Mouse (Mus musculus): ENCODE data around the gene Ndufv1. TPM values are rescaled to one million over a fixed set of nuclear protein-coding genes. Genes with fewer than 3 reads are reported as not detected.
"Not testable (repeated sequence)": the region's sequence is repeated elsewhere in the genome, so short reads cannot be mapped to it uniquely, and the experiment has no call there.

Ndufv1 gene
- polyA plus RNA-seq, 1 experiment from 2014 or later, result 174 TPM

- Histone ChIP-seq H3K27ac (ENCODE audit: low read depth, low read length) (no peak overlapping the region), H3K9me3 (ENCODE audit: control insufficient read depth, low read length) (no peaks in the 10 kb centered on the region), H3K36me3 (ENCODE audit: control insufficient read depth, insufficient read depth, low read length) (no peaks in the 10 kb centered on the region), H3K4me3 (ENCODE audit: low read depth, low read length) (no peak overlapping the region), H3K4me1 (replicated peaks; ENCODE audit: control insufficient read depth, insufficient read depth, low read length) (no peaks in the 10 kb centered on the region), H3K4me2 (ENCODE audit: low read depth, low read length, severe bottlenecking) (no peak overlapping the region), H3K27me3 (ENCODE audit: control insufficient read depth, insufficient read depth, low read length) (no peaks in the 10 kb centered on the region), H3K9ac (ENCODE audit: low read length) (no peak overlapping the region)
- 83% methylated on average over 8 of the region's 8 CpGs for WGBS
- ATAC-seq (replicated peaks; ENCODE audit: low FRiP score) (no peak), DNase-seq (ENCODE audit: low spot score) (no peak)
Measured at GRCm38 (mm10) chr19:4046866-4047254, 34.3 kb upstream of the Ndufv1 start.

GRCm38 (mm10) chr19:4045966-4046865 lies 33.6 kb upstream of the Ndufv1 start, which contains the start of gene Gstp2:
Gstp2 (minus strand) TSS chr19:4046023.
- Histone ChIP-seq H3K27me3 (ENCODE audit: control insufficient read depth, insufficient read depth, low read length) (no peaks in the 10 kb centered on the region), H3K4me1 (replicated peaks; ENCODE audit: control insufficient read depth, insufficient read depth, low read length) (no peaks in the 10 kb centered on the region), H3K36me3 (ENCODE audit: control insufficient read depth, insufficient read depth, low read length) (no peaks in the 10 kb centered on the region), H3K4me2 (ENCODE audit: low read depth, low read length, severe bottlenecking) (no peak within 1 kb of the TSS), H3K27ac (ENCODE audit: low read depth, low read length) (no peak within 1 kb of the TSS), H3K4me3 (ENCODE audit: low read depth, low read length) (no peak within 1 kb of the TSS), H3K9me3 (ENCODE audit: control insufficient read depth, low read length) (no peaks in the 10 kb centered on the region), H3K9ac (ENCODE audit: low read length) (no peak within 1 kb of the TSS)
- ATAC-seq (replicated peaks; ENCODE audit: low FRiP score) (no peak), DNase-seq (ENCODE audit: low spot score) (no peak)
- 63% methylated on average over 16 of the region's 16 CpGs for WGBS

GRCm38 (mm10) chr19:4044109-4044508 lies 31.5 kb upstream of the Ndufv1 start:
- H3K4me2 ChIP-seq (ENCODE audit: low read depth, low read length, severe bottlenecking); H3K36me3 ChIP-seq (ENCODE audit: control insufficient read depth, insufficient read depth, low read length); H3K4me1 ChIP-seq (replicated peaks; ENCODE audit: control insufficient read depth, insufficient read depth, low read length); H3K9ac ChIP-seq (ENCODE audit: low read length); H3K27ac ChIP-seq (ENCODE audit: low read depth, low read length); H3K9me3 ChIP-seq (ENCODE audit: control insufficient read depth, low read length); H3K27me3 ChIP-seq (ENCODE audit: control insufficient read depth, insufficient read depth, low read length); H3K4me3 ChIP-seq (ENCODE audit: low read depth, low read length); DNase-seq (ENCODE audit: low spot score); ATAC-seq (replicated peaks; ENCODE audit: low FRiP score): not testable (repeated sequence)
- WGBS, result 89% methylated on average over 5 of the region's 5 CpGs

DNA sequence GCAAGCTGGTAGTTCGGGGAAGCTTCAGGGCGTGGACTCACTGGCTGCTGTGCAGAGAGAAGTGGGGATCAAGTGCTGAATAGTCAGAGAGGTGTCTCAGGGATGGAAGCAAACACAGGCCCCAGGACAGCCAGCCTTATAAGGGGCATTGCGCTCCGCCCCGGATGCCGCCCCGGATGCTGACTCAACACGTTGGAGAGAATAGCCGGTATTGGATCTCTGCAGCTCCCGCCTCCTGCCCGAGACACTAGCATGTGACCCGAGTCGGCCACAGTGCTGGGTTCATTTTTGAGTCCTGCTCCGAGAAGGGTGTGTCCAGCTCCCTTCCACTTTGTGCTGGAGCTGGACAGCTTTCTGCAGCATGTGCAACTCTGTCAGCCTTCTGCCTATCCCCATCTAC lies 29.5 kb upstream of the Ndufv1 start:
- DNase-seq (ENCODE audit: low spot score) (no peak), ATAC-seq (replicated peaks; ENCODE audit: low FRiP score) (no peak)
- H3K9ac ChIP-seq (ENCODE audit: low read length), result no peak overlapping the region
- H3K4me1 ChIP-seq (replicated peaks; ENCODE audit: control insufficient read depth, insufficient read depth, low read length), result peaks cover 5% of the 10 kb centered on the region
- H3K4me3 ChIP-seq (ENCODE audit: low read depth, low read length), result no peak overlapping the region
- no peak overlapping the region for H3K4me2 ChIP-seq (ENCODE audit: low read depth, low read length, severe bottlenecking)
- WGBS, result 78% methylated on average over 14 of the region's 14 CpGs
- no peak overlapping the region for H3K27ac ChIP-seq (ENCODE audit: low read depth, low read length)
- no peaks in the 10 kb centered on the region for H3K27me3 ChIP-seq (ENCODE audit: control insufficient read depth, insufficient read depth, low read length)
- no peaks in the 10 kb centered on the region for H3K9me3 ChIP-seq (ENCODE audit: control insufficient read depth, low read length)
- no peaks in the 10 kb centered on the region for H3K36me3 ChIP-seq (ENCODE audit: control insufficient read depth, insufficient read depth, low read length)

GRCm38 (mm10) chr19:4041500-4041899 lies 28.9 kb upstream of the Ndufv1 start:
- not testable (repeated sequence) for ATAC-seq (replicated peaks; ENCODE audit: low FRiP score); H3K36me3 ChIP-seq (ENCODE audit: control insufficient read depth, insufficient read depth, low read length)
- 88% methylated on average over 3 of the region's 4 CpGs for WGBS

GRCm38 (mm10) chr19:4040941-4041340 lies 28.3 kb upstream of the Ndufv1 start:
- H3K9ac ChIP-seq (ENCODE audit: low read length); DNase-seq (ENCODE audit: low spot score); H3K4me2 ChIP-seq (ENCODE audit: low read depth, low read length, severe bottlenecking); H3K27ac ChIP-seq (ENCODE audit: low read depth, low read length); ATAC-seq (replicated peaks; ENCODE audit: low FRiP score); H3K4me1 ChIP-seq (replicated peaks; ENCODE audit: control insufficient read depth, insufficient read depth, low read length); H3K9me3 ChIP-seq (ENCODE audit: control insufficient read depth, low read length); H3K4me3 ChIP-seq (ENCODE audit: low read depth, low read length); H3K36me3 ChIP-seq (ENCODE audit: control insufficient read depth, insufficient read depth, low read length); H3K27me3 ChIP-seq (ENCODE audit: control insufficient read depth, insufficient read depth, low read length): not testable (repeated sequence)
- 86% methylated on average over 5 of the region's 5 CpGs for WGBS

More at GRCm38 (mm10) chr19:4041500-4041899, 28.9 kb upstream of the Ndufv1 start:
- H3K4me1 ChIP-seq (replicated peaks; ENCODE audit: control insufficient read depth, insufficient read depth, low read length); H3K9ac ChIP-seq (ENCODE audit: low read length); H3K27ac ChIP-seq (ENCODE audit: low read depth, low read length); H3K4me2 ChIP-seq (ENCODE audit: low read depth, low read length, severe bottlenecking); H3K4me3 ChIP-seq (ENCODE audit: low read depth, low read length); DNase-seq (ENCODE audit: low spot score); H3K27me3 ChIP-seq (ENCODE audit: control insufficient read depth, insufficient read depth, low read length); H3K9me3 ChIP-seq (ENCODE audit: control insufficient read depth, low read length): not testable (repeated sequence)

DNA sequence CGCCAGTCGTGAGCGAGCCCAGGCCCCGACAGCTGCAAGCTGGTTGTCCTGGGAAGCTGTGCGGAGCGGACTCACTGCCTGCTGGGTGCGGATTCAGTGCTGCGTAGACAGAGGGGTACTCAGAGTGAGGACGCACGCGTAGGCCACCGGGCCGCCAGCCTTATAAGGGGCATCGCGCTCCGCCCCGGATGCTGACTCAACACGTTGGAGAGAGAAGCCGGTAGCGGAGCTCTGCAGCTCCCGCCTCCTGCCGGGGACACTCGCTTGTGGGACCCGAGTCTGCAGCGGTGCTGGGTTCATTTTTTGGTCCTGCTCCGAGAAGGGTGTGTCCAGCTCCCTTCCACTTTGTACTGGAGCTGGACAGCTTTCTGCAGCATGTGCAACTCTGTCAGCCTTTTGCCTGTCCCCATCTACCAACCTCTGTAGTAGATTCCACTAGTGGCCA lies 25.2 kb upstream of the Ndufv1 start, which contains the start of gene Gstp1:
TSS of gene Gstp1 (minus strand) at position 198 of the 445 bp plus-strand sequence.
- peak within 1 kb of the TSS; percentile 59 for H3K4me3 ChIP-seq (ENCODE audit: low read depth, low read length)
- peak; percentile 88 for DNase-seq (ENCODE audit: low spot score)
- peaks cover 5% of the 10 kb centered on the region for H3K4me1 ChIP-seq (replicated peaks; ENCODE audit: control insufficient read depth, insufficient read depth, low read length)
- no peaks in the 10 kb centered on the region for H3K27me3 ChIP-seq (ENCODE audit: control insufficient read depth, insufficient read depth, low read length)
- H3K9ac ChIP-seq (ENCODE audit: low read length), result peak within 1 kb of the TSS; percentile 81
- H3K9me3 ChIP-seq (ENCODE audit: control insufficient read depth, low read length), result no peaks in the 10 kb centered on the region
- H3K4me2 ChIP-seq (ENCODE audit: low read depth, low read length, severe bottlenecking), result peak within 1 kb of the TSS; percentile 72
- no peak within 1 kb of the TSS for H3K27ac ChIP-seq (ENCODE audit: low read depth, low read length)
- H3K36me3 ChIP-seq (ENCODE audit: control insufficient read depth, insufficient read depth, low read length), result no peaks in the 10 kb centered on the region; the same call in 1 of the 2 replicates
- under 1% methylated on average over 26 of the region's 26 CpGs for WGBS
- ATAC-seq (replicated peaks; ENCODE audit: low FRiP score), result peak; percentile 85

GRCm38 (mm10) chr19:4037154-4037787 lies 24.7 kb upstream of the Ndufv1 start:
- peak; percentile 42; the same call in 1 of the 2 replicates for ATAC-seq (replicated peaks; ENCODE audit: low FRiP score)
- not testable (repeated sequence) for H3K36me3 ChIP-seq (ENCODE audit: control insufficient read depth, insufficient read depth, low read length); H3K9me3 ChIP-seq (ENCODE audit: control insufficient read depth, low read length); H3K4me1 ChIP-seq (replicated peaks; ENCODE audit: control insufficient read depth, insufficient read depth, low read length); H3K27me3 ChIP-seq (ENCODE audit: control insufficient read depth, insufficient read depth, low read length); DNase-seq (ENCODE audit: low spot score); H3K27ac ChIP-seq (ENCODE audit: low read depth, low read length)
- peak overlapping the region; percentile 81 for H3K9ac ChIP-seq (ENCODE audit: low read length)
- H3K4me3 ChIP-seq (ENCODE audit: low read depth, low read length), result peak overlapping the region; percentile 59
- H3K4me2 ChIP-seq (ENCODE audit: low read depth, low read length, severe bottlenecking), result peak overlapping the region; percentile 72
- WGBS, result 28% methylated on average over 7 of the region's 8 CpGs
